ENCODE assay signal across 7 mouse cellular contexts in the genomic region with DNA sequence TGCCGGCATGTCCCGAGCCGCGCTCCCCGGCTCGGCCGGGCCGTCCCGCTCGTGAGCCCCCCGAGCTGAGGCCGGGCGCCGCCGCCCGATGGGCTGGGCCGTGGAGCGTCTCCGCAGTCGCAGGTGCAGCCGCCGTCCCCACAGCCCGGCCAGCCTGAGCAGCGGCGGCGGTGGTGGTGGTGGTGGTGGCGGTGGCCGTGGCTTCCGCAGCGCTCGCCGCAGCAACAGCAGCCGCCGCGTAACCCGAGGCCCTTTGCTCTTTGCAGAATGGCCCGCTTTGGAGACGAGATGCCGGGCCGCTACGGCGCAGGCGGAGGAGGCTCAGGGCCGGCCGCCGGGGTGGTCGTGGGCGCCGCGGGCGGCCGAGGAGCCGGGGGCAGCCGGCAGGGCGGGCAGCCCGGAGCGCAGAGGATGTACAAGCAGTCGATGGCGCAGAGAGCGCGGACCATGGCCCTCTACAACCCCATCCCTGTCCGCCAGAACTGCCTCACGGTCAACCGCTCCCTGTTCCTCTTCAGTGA. TPM values are rescaled to one million over a fixed set of nuclear protein-coding genes. Genes with fewer than 3 reads are reported as not detected.
A peak's percentile ranks its signal among the peaks of the same experiment; 100 is the strongest.
DNase-seq lines count a peak whose midpoint lies in the region; ATAC-seq and TF ChIP-seq lines count a peak whose summit lies in the region.

No protein-coding gene starts in this region.

- H3K9me3 ChIP-seq in lung, embryonic 14.5 days (ENCODE audit: low read depth, low read length) = no peaks in the 10 kb centered on the region
- no peaks in the 10 kb centered on the region for H3K9me3 ChIP-seq in forebrain, postnatal 0 days (ENCODE audit: low read length)
- H3K9me3 ChIP-seq in kidney, postnatal 0 days (replicated peaks; ENCODE audit: low read length) = no peaks in the 10 kb centered on the region; the same call in 1 of the 2 replicates
- H3K9me3 ChIP-seq in midbrain, embryonic 12.5 days = 0 out of 2 replicates have a peak, but pooled peaks cover 4% of the 10 kb centered on the region

- ATAC-seq in lung, embryonic 14.5 days (ENCODE audit: insufficient read depth) = peak; percentile 55
- ATAC-seq in forebrain, postnatal 0 days = peak; percentile 33
- ATAC-seq in kidney, postnatal 0 days (replicated peaks; ENCODE audit: low FRiP score, low read depth) = peak; percentile 64
- ATAC-seq in midbrain, embryonic 12.5 days (ENCODE audit: low FRiP score, low read depth) = peak; percentile 77

- no peaks in the 10 kb centered on the region for H3K36me3 ChIP-seq in lung, embryonic 14.5 days (ENCODE audit: insufficient read depth)
- H3K36me3 ChIP-seq in forebrain, postnatal 0 days (ENCODE audit: insufficient read depth) = peaks cover 7% of the 10 kb centered on the region; the same call in 1 of the 2 replicates
- no peaks in the 10 kb centered on the region for H3K36me3 ChIP-seq in kidney, postnatal 0 days (ENCODE audit: insufficient read depth, low read length)
- H3K36me3 ChIP-seq in midbrain, embryonic 12.5 days = no peaks in the 10 kb centered on the region

- no peak for TF ChIP-seq CTCF in lung, embryonic 14.5 days (IDR thresholded peaks at IDR 0.05; ENCODE audit: low read depth)
- TF ChIP-seq CTCF in forebrain, postnatal 0 days (IDR thresholded peaks at IDR 0.05; ENCODE audit: low read depth) = no peak
- TF ChIP-seq CTCF in kidney, postnatal 0 days (IDR thresholded peaks at IDR 0.05; ENCODE audit: low read depth) = no peak

- peak overlapping the region; percentile 51 for H3K4me3 ChIP-seq in lung, embryonic 14.5 days (ENCODE audit: low read depth, low read length)
- H3K4me3 ChIP-seq in forebrain, postnatal 0 days (ENCODE audit: low read depth, low read length) = peak overlapping the region; percentile 76
- peak overlapping the region; percentile 55 for H3K4me3 ChIP-seq in kidney, postnatal 0 days (replicated peaks; ENCODE audit: low read depth, low read length)
- H3K4me3 ChIP-seq in midbrain, embryonic 12.5 days = peak overlapping the region; percentile 69

- no peaks in the 10 kb centered on the region for H3K4me1 ChIP-seq in lung, embryonic 14.5 days (ENCODE audit: insufficient read depth)
- peaks cover 11% of the 10 kb centered on the region; the same call in 1 of the 2 replicates for H3K4me1 ChIP-seq in forebrain, postnatal 0 days (ENCODE audit: insufficient read depth)
- H3K4me1 ChIP-seq in kidney, postnatal 0 days (replicated peaks; ENCODE audit: insufficient read depth, low read length) = no peaks in the 10 kb centered on the region
- peaks cover 22% of the 10 kb centered on the region; the same call in 1 of the 2 replicates for H3K4me1 ChIP-seq in midbrain, embryonic 12.5 days

- no peak overlapping the region for H3K27ac ChIP-seq in lung, embryonic 14.5 days (ENCODE audit: low read depth)
- peak overlapping the region; percentile 81 for H3K27ac ChIP-seq in forebrain, postnatal 0 days (ENCODE audit: low read depth, low read length)
- H3K27ac ChIP-seq in kidney, postnatal 0 days = no peak overlapping the region
- H3K27ac ChIP-seq in midbrain, embryonic 12.5 days (replicated peaks) = peak overlapping the region; percentile 91

- DNase-seq in lung, embryonic 14.5 days = peak; percentile 53
- no peak for DNase-seq in lung, adult 18-20 months
- peak; percentile 64 to 73 for DNase-seq in cerebellum, postnatal 14 days
- peak; percentile 51 for DNase-seq in forebrain, postnatal 0 days
- peak; percentile 23 for DNase-seq in kidney, postnatal 0 days (ENCODE audit: low spot score)
- DNase-seq in thymus, adult 18-20 months = no peak

- WGBS in lung, embryonic 14.5 days = under 1% methylated on average over 64 of the region's 64 CpGs
- 2% methylated on average over 48 of the region's 64 CpGs for WGBS in forebrain, postnatal 0 days
- WGBS in kidney, postnatal 0 days = under 1% methylated on average over 63 of the region's 64 CpGs
- under 1% methylated on average over 33 of the region's 64 CpGs for WGBS in midbrain, embryonic 12.5 days

- H3K9ac ChIP-seq in lung, embryonic 14.5 days = peak overlapping the region; percentile 41
- peak overlapping the region; percentile 79 for H3K9ac ChIP-seq in forebrain, postnatal 0 days
- H3K9ac ChIP-seq in kidney, postnatal 0 days (ENCODE audit: low read depth, low read length) = peak overlapping the region; percentile 35; the same call in 1 of the 2 replicates
- H3K9ac ChIP-seq in midbrain, embryonic 12.5 days (replicated peaks) = peak overlapping the region; percentile 89

- peak overlapping the region; percentile 95 for H3K4me2 ChIP-seq in lung, embryonic 14.5 days
- H3K4me2 ChIP-seq in forebrain, postnatal 0 days (ENCODE audit: low read depth) = peak overlapping the region; percentile 84
- H3K4me2 ChIP-seq in kidney, postnatal 0 days (ENCODE audit: low read length) = peak overlapping the region; percentile 97
- H3K4me2 ChIP-seq in midbrain, embryonic 12.5 days (replicated peaks) = peak overlapping the region; percentile 86

- peaks cover 56% of the 10 kb centered on the region for H3K27me3 ChIP-seq in lung, embryonic 14.5 days (ENCODE audit: insufficient read depth, low read length)
- H3K27me3 ChIP-seq in forebrain, postnatal 0 days (ENCODE audit: insufficient read depth, low read length) = no peaks in the 10 kb centered on the region
- H3K27me3 ChIP-seq in kidney, postnatal 0 days (ENCODE audit: insufficient read depth, low read length) = peaks cover 22% of the 10 kb centered on the region
- peaks cover 15% of the 10 kb centered on the region for H3K27me3 ChIP-seq in midbrain, embryonic 12.5 days

RNA-seq across cellular contexts. Expression of a gene that starts 27.2 kb away (rescaled TPM):
- 3.8 and 4.4 TPM in 2 replicates for polyA plus RNA-seq in lung, embryonic 14.5 days (2014; fragmentation: Nextera tagmentation; extraction: Ambion mirVana)
- total RNA-seq in forebrain, postnatal 0 days (2014; rRNA removed) = 29.2 and 31.1 TPM in 2 replicates
- polyA plus RNA-seq in forebrain, postnatal 0 days (2015; fragmentation: Nextera tagmentation; extraction: Ambion mirVana) = 5.3 and 8.6 TPM in 2 replicates
- polyA plus RNA-seq in kidney, postnatal 0 days (2015; fragmentation: Nextera tagmentation; extraction: Ambion mirVana) = 4.3 and 6.6 TPM in 2 replicates
- polyA plus RNA-seq in midbrain, embryonic 12.5 days (2016; fragmentation: Nextera tagmentation; extraction: Ambion mirVana) = 14.0 and 15.0 TPM in 2 replicates

Comparison
In these comparisons a context has a peak if more than half of its experiments do, and no peak if none do; other contexts are left out.
1. DNase-seq: peak in lung, embryonic 14.5 days (single experiment), cerebellum, postnatal 14 days (2 of 2), forebrain, postnatal 0 days (single experiment) and kidney, postnatal 0 days (single experiment); none in lung, adult 18-20 months (0 of 2) and thymus, adult 18-20 months (0 of 2).
2. H3K27ac ChIP-seq: peak in forebrain, postnatal 0 days (single experiment) and midbrain, embryonic 12.5 days (single experiment); none in lung, embryonic 14.5 days (single experiment) and kidney, postnatal 0 days (single experiment).
3. H3K9ac ChIP-seq: peak in every context shown above with its lines; median percentile 89 in midbrain, embryonic 12.5 days; 79 in forebrain, postnatal 0 days; 41 in lung, embryonic 14.5 days; 35 in kidney, postnatal 0 days.
4. Peak in every context shown above with its lines, with median percentiles within 50 percentile points of each other: ATAC-seq, H3K4me2 ChIP-seq and H3K4me3 ChIP-seq.